Mouse (Mus musculus): ENCODE measurements around the gene Cnih2. TPM values are rescaled to one million over a fixed set of nuclear protein-coding genes. Genes with fewer than 3 reads are reported as not detected.

The Cnih2 gene
- total RNA-seq, 2 experiments from 2014 or later = 379 to 384 TPM

DNA sequence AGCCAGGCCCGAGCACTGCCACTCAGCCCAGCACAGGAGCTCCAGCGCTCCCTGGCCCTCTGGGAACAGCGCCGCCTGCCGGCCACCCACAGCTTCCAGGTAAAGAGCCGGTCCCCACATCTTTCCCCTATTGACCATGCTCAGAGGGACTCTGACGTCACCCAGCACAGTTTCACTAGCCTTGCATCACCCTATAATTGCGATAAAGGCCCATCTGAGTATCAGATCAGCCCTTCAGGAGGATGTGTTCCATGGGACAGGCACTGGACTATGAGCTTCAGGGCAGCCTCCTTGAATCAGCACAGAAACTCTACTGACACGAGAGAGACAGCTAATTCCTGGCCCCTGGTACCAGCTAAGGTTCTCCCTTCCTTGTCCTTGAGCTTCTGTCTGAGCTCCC lies 44.4 kb downstream of the Cnih2 start:
- intact Hi-C loops (cut with DNase I) = no loop called here
- peak in 1 of 2 experiments; percentile 71 for DNase-seq (ENCODE audit: extremely low spot score in 1 of 2, low spot score in 2 of 2)

DNA sequence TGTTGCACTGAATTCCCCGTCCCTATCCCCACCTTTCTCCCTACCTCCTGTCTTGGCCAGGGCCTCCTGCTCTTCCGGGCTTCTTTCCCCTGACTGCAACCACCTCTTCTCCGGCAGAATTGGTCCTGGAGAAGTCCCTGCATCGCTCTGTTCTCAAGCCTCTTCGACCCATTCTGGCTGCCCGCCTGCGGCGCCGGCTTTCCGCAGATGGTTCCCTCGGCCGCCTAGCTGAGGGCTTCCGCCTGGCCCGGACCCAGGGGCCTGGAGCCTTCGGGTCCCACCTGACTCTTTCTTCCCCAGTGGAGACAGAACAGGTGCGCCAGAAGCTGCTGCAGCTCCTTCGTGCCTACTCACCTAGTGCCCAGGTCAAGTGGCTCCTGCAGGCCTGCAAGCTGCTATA lies 45.5 kb downstream of the Cnih2 start:
- DNase-seq (ENCODE audit: extremely low spot score in 1 of 2, low spot score in 2 of 2) = no peak
- intact Hi-C loops (cut with DNase I) = no loop called here

- no peak for DNase-seq (ENCODE audit: extremely low spot score in 1 of 2, low spot score in 2 of 2)
- intact Hi-C loops (cut with DNase I) = no loop called here
Measured at GRCm38 (mm10) chr19:5052166-5052822, 46.0 kb downstream of the Cnih2 start.

DNA sequence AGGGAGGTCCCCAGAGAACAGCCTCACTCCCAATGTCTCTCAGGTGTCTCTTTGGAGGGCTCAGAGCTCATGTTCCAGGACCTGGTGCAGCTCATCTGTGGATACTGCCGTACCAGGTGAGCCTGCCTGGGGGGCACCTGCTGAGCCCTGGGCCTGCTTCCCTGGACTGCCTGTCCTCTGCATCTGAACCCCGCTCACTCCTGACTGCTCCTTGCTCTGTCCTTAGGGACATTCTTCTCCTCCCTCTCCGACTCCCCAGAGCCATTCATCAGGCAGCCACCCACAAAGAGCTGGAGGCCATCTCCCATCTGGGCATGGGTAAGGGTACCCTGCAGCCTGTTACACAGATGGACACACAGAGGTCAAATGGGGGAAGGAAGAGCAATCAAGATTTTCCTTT lies 46.8 kb downstream of the Cnih2 start:
- no peak for DNase-seq (ENCODE audit: extremely low spot score in 1 of 2, low spot score in 2 of 2)
- intact Hi-C loops (cut with DNase I) = no loop called here

GRCm38 (mm10) chr19:5051031-5051430 lies 47.3 kb downstream of the Cnih2 start:
- intact Hi-C loops (cut with DNase I) = no loop called here
- peak in 1 of 2 experiments; percentile 60 for DNase-seq (ENCODE audit: extremely low spot score in 1 of 2, low spot score in 2 of 2)

DNA sequence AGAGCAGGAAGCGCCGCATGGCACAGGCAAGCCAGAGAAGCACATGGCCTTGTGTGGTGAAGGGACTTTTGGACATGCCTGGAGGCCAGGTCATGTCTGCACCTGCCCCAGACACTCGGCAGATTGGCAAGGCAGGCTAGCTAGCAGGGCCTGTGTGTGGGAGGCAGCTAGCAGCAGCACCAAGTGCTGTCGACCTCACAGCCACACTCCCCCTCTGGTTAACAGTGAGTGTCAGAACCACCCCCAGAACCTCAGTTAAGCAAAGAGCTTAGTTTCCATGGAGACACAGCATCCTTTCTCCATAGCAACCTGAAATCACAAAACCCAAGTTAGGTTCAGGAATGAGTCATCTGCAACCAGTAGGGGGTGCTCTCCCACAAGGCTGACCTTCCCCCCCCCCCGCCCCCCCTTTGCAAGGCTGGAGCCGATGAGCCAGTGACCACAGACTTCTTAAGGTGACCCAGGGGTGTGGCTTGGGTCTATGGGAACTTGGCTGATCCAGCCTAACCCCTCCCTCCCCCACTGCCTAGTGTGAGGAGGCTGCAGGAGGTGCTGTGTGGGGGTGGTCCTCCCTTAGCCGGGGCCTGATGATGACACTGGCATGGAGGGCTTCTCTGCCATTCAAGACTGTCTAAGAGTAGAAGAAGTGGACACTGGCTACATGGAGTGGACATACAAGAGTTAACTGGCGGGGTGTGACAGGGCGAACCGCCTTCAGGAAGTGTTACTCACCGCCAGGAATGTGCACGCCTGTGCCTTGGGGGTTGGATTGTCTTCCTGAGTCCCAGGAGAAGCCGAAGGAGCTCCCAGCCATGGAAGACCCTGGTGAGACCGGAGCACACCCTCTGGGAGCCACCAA lies 48.0 kb downstream of the Cnih2 start, which contains the start of gene Rin1:
Rin1 (plus strand) TSS at position 435 of the 859 bp plus-strand sequence.
- peak; percentile 70 to 71 for DNase-seq (ENCODE audit: extremely low spot score in 1 of 2, low spot score in 2 of 2)
- intact Hi-C loops (cut with DNase I) = no loop called here

GRCm38 (mm10) chr19:5049325-5049724 lies 49.0 kb downstream of the Cnih2 start:
- DNase-seq (ENCODE audit: extremely low spot score in 1 of 2, low spot score in 2 of 2) = no peak
- intact Hi-C loops (cut with DNase I) = no loop called here

- intact Hi-C loops (cut with DNase I) = no loop called here
- peak in 1 of 2 experiments; percentile 68 for DNase-seq (ENCODE audit: extremely low spot score in 1 of 2, low spot score in 2 of 2)
Measured at GRCm38 (mm10) chr19:5048138-5049056, 49.9 kb downstream of the Cnih2 start.

DNA sequence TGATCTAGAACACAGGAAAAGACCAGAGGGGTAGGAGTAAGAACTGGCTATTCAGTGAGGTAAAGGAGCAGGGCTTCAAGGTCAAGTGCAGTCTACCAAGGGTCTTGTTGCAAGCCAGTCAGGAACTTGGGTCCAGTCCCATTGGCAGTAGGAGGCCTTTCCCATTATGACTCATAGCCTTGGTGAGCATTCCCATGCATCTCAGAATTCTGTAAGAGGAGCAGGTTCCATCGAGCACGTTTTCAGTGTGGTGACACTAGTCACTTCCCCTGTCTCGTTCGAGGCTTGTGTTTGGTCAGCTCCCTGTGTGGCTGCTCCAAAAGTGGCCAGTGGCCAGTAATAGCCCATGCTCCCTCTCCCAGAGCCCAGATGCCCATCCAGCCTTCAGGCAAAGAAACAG lies 52.8 kb downstream of the Cnih2 start:
- no peak for DNase-seq (ENCODE audit: extremely low spot score in 1 of 2, low spot score in 2 of 2)
- intact Hi-C loops (cut with DNase I) = no loop called here

Other genes with a start within 250 kb of the Cnih2 start
- gene Ctsf, start 243.4 kb downstream of the Cnih2 start, total RNA-seq (2021) = 100 to 1,000 TPM in 1 of 2 experiments, 10 to 100 TPM in 1; 99.2 to 106 TPM
- 1 to 10 TPM; 3.1 to 3.9 TPM for gene Actn3, start 220.6 kb downstream of the Cnih2 start, total RNA-seq (2021)
- gene Zdhhc24, start 219.9 kb downstream of the Cnih2 start, total RNA-seq (2021) = 10 to 100 TPM; 22.7 to 27.8 TPM
- gene Bbs1, start 191.9 kb downstream of the Cnih2 start, total RNA-seq (2021) = 10 to 100 TPM; 36.7 to 41.8 TPM
- gene Dpp3, start 170.2 kb downstream of the Cnih2 start, total RNA-seq (2021) = 10 to 100 TPM; 62.2 to 67.0 TPM
- 10 to 100 TPM; 16.4 to 17.6 TPM for gene Peli3, start 155.4 kb downstream of the Cnih2 start, total RNA-seq (2021)
- gene Mrpl11, start 136.4 kb downstream of the Cnih2 start, total RNA-seq (2021) = 10 to 100 TPM; 60.8 to 61.0 TPM
- gene Npas4, start 108.2 kb downstream of the Cnih2 start, total RNA-seq (2021) = 10 to 100 TPM in 1 of 2 experiments, 1 to 10 TPM in 1; 9.1 to 10.8 TPM
- 10 to 100 TPM; 22.0 to 24.1 TPM for gene Slc29a2, start 74.7 kb downstream of the Cnih2 start, total RNA-seq (2021)
- 100 to 1,000 TPM; 133 to 136 TPM for gene B4gat1, start 59.7 kb downstream of the Cnih2 start, total RNA-seq (2021)
- 1 to 10 TPM; 6.3 to 7.0 TPM for gene AC124502.3, start 59.6 kb downstream of the Cnih2 start, total RNA-seq (2021)
- gene Brms1, start 57.2 kb downstream of the Cnih2 start, total RNA-seq (2021) = 1 to 10 TPM; 6.6 to 8.8 TPM
- 10 to 100 TPM; 16.9 to 24.1 TPM for gene Rin1, start 48.0 kb downstream of the Cnih2 start, total RNA-seq (2021)
- 10 to 100 TPM in 1 of 2 experiments, 1 to 10 TPM in 1; 9.5 to 12.2 TPM for gene Cd248, start 30.4 kb downstream of the Cnih2 start, total RNA-seq (2021)
- 100 to 1,000 TPM; 115 to 122 TPM for gene Tmem151a, start 13.0 kb downstream of the Cnih2 start, total RNA-seq (2021)
- 10 to 100 TPM; 27.3 to 30.4 TPM for gene Yif1a, start 10.0 kb downstream of the Cnih2 start, total RNA-seq (2021)
- 100 to 1,000 TPM; 167 to 168 TPM for gene Rab1b, start 8.6 kb upstream of the Cnih2 start, total RNA-seq (2021)
- 100 to 1,000 TPM; 186 to 195 TPM for gene Klc2, start 20.0 kb upstream of the Cnih2 start, total RNA-seq (2021)
- gene Pacs1, start 174.6 kb upstream of the Cnih2 start, total RNA-seq (2021) = 10 to 100 TPM; 77.2 to 77.9 TPM
- 100 to 1,000 TPM; 185 to 193 TPM for gene Sf3b2, start 196.9 kb upstream of the Cnih2 start, total RNA-seq (2021)
- gene Gal3st3, start 199.8 kb upstream of the Cnih2 start, total RNA-seq (2021) = 10 to 100 TPM; 84.1 to 90.3 TPM
- not detected for gene Catsper1, start 237.2 kb upstream of the Cnih2 start, total RNA-seq (2021)